Mouse (Mus musculus): ENCODE results near the gene Grip2.

Gene Grip2

DNA sequence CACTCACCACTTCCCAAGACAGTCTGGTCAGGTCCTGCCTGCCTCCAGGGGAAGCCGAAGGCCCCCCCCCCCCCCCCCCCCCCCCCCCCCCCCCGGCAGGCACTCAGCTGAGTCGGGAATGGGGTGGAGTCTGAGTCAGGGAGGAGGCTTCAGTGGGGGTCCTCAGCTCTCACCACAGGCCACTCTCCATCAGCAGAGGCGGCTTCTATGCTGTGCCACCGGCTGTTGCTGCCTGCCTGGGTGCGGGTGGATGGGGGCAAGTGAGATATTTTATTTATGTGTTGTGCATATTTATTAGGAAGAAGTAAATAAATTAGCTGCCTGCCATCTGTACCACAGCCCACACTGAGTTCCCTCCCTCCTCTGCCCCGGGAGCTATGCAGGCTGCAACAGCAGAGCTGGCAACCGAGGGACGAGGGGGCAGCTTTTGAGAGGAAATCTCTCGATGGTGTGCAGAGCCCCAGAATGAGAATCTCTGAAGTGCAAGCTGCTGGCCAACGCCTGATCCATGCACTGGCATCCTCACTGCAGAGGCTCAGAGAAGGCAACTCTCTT lies at the start of gene Grip2:
Gene Grip2 (minus strand): TSS at position 235 of the 555 bp plus-strand sequence.
- DNase-seq (ENCODE audit: extremely low spot score, low read depth, low spot score): no peak

DNA sequence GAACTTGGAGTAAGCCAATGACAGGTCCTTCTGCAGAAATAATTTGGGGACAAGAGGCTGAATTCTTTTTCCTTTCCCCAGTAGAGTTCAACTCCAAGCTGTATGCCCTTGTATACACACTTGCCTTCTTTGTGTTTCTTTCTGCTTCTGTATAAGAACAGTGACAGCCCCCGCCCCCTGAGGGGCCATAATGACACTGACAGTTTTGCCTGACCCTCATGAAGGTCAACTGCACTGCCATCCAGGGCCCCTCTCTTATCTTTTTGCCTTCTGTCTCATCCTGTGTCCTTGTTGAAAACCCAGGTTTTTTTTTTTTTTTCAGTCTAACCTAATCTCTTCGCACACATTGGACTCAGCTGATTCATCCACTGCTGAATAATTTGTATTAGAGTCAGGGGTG lies 45.7 kb upstream of the Grip2 start:
- DNase-seq (ENCODE audit: extremely low spot score, low read depth, low spot score): no peak

DNA sequence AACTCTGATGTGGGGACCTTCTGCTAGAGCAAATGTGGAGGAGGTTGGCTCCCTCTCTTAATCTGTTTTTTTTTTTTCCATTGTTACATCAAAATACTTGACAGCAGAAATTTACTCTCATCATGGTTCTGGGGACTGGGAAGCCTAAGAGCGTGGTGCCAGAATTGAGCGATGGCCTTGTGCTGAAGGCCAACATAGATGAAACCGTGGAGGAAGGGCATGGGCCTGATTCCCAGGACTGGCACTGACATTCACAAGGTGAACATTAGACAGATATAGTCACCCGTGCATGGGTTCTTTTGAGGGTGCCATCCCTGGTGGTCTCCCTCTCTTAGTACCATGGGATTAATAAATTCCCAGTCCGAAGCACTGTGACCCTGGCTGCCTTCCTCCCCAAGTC lies 41.0 kb upstream of the Grip2 start:
- DNase-seq (ENCODE audit: extremely low spot score, low read depth, low spot score): no peak

DNA sequence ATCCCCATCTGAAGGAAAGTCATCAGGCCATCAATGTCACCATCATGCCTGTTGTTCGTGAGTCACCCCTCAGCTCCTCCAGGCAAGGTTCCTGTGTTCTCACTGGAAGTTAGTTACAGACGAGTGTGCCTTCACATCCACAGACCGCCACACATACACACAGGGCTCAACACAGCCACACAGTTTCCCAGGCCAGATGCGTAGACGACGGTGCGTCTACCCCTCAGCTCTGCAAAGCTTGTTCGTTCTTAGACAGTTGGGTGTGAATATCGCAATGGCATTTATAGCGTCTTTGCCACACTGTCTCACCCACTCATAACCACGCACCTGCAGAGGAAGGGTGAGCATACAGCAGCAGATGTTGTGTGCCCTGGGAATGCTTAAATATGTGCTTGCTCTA lies 38.6 kb upstream of the Grip2 start:
- DNase-seq (ENCODE audit: extremely low spot score, low read depth, low spot score): no peak

- DNase-seq (ENCODE audit: extremely low spot score, low read depth, low spot score): no peak
These were observed 37.5 kb upstream of the Grip2 start for GRCm38 (mm10) chr6:91864595-91864994.

DNA sequence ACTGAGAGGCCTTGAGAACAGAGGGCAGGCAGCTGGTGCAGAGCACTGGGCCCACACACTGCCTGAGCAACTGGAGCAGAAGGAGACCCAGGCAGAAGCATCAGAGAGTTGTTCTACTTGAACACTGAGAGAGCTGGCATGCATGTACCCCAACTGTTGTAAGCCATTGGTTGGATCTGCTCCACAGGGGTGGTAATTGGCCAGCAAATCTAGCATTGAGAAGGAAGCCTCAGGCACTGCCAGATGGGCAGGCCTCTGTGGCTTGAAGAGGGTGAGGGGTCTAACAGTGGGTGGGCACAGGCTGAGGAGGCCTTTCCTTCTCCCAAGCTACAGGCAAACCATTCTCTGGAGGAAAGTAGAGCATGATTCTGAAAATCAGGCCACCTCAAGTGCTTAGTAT lies 35.8 kb upstream of the Grip2 start:
- DNase-seq (ENCODE audit: extremely low spot score, low read depth, low spot score): no peak

GRCm38 (mm10) chr6:91858339-91858738 lies 31.3 kb upstream of the Grip2 start:
- DNase-seq (ENCODE audit: extremely low spot score, low read depth, low spot score): no peak

DNA sequence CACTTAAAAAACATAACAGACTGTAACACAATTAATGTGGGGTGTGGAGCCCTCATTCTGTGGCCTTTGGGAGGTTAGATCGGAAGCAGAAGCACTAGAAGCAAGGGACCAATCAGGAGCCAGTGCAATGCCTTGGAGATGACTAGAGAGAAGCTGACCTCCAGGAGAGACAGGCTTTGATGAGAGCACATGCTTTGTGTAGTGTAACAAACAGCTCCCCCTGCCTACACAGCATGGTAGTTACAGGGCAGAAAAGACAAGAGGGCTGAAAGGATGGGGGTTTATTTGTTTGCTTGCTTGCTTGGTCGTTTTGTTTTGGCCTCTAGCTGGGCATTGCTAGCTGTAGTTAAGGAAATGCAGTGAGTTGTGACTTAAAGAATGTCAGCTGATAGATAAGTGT lies 25.5 kb upstream of the Grip2 start:
- DNase-seq (ENCODE audit: extremely low spot score, low read depth, low spot score): no peak

GRCm38 (mm10) chr6:91843628-91844153 lies 16.6 kb upstream of the Grip2 start:
- no peak for DNase-seq (ENCODE audit: extremely low spot score, low read depth, low spot score)

DNA sequence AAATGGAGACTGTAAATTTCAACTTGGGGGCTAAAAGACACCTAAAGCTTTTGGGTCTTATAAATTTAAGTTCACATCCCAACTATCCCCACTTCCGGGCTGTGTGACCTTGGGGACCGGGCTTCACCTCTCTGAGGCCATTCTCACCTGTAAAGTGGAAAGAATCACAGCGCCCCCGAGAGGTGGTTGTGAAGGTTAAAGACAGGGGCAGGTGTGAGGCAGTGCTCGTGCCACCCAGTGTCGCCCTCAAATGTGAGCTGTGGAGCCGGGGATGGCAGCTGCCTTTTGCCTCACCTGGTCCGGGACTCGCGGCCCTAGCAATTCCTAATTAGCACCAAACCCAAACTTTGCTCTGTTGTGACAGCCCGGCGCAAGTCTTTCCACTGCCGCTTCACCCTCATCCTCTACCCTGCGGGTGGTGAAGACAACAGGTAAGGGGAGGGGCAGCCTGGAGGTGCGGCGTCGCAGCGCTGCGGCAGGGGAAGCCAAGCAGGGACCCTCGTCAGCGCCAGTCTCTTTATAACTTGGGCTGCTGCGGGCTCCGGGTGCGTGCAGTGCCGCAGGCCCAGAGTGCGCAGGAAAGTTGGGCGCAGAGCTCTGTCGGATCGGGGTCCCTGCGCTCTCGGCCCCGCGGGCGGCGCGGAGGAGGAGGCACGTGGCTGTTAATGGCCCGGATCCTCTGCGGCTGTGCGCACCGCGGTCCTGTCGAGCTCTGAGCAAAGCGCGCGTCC lies 16.0 kb upstream of the Grip2 start:
- DNase-seq (ENCODE audit: extremely low spot score, low read depth, low spot score): no peak

- peak; percentile 50 for DNase-seq (ENCODE audit: extremely low spot score, low read depth, low spot score)
These were observed 12.2 kb upstream of the Grip2 start for GRCm38 (mm10) chr6:91839010-91839871.

DNA sequence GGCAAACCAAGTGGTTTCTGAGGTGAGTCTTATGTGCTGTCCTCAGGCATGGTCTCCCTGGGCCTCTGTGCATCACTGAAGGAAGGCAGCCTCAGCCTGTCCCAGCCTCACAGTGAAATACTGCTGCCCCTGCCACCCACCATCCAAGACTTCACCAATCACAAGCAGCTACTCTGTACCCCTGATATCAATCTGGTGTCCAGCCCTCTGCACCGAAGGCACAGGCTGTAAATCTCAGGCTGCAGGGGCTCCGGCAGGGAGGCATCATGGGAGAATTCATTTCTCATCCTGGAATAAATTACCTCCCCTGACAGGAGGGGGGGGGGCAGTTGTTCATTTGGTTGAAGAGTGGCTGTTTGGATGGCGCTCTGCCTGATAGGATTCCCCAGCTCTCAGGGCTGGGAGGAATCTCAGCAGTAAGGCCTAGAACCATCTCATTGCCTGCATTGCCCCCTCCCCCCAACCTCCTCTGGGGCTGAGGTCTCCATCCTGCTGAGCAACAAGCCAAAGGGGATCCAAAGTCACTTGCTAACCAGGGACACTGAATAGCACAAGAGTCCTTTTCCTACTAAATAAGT lies 5.9 kb upstream of the Grip2 start:
- no peak for DNase-seq (ENCODE audit: extremely low spot score, low read depth, low spot score)

GRCm38 (mm10) chr6:91827926-91828325 lies 876 bp upstream of the Grip2 start:
- no peak for DNase-seq (ENCODE audit: extremely low spot score, low read depth, low spot score)

GRCm38 (mm10) chr6:91818271-91818670 lies 8.8 kb downstream of the Grip2 start:
- no peak for DNase-seq (ENCODE audit: extremely low spot score, low read depth, low spot score)

- no peak for DNase-seq (ENCODE audit: extremely low spot score, low read depth, low spot score)
These were observed 11.1 kb downstream of the Grip2 start for GRCm38 (mm10) chr6:91815976-91816375.

- DNase-seq (ENCODE audit: extremely low spot score, low read depth, low spot score): no peak
These were observed 13.4 kb downstream of the Grip2 start for GRCm38 (mm10) chr6:91813611-91814010.

- no peak for DNase-seq (ENCODE audit: extremely low spot score, low read depth, low spot score)
These were observed 17.0 kb downstream of the Grip2 start for GRCm38 (mm10) chr6:91810007-91810406.

DNA sequence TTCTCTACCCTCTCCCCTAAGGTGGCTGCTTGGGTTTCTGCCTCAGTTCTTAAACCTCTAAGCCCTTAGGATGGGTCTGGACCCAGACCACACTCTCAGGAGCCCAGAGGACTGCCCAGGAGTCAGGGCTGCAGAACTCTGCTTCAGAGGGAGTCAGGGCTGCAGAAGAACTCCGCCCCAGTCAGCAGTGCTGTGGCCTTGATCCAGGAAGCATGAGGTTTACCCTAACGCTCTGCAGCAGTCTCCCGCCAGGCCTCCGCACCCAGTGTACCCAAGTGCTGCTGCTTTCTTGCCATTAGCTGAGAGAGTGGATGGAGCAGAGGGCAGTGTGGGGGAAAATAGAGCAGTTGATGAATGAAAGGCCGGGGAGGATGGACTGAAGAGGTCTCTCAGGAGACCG lies 19.0 kb downstream of the Grip2 start:
- no peak for DNase-seq (ENCODE audit: extremely low spot score, low read depth, low spot score)

DNA sequence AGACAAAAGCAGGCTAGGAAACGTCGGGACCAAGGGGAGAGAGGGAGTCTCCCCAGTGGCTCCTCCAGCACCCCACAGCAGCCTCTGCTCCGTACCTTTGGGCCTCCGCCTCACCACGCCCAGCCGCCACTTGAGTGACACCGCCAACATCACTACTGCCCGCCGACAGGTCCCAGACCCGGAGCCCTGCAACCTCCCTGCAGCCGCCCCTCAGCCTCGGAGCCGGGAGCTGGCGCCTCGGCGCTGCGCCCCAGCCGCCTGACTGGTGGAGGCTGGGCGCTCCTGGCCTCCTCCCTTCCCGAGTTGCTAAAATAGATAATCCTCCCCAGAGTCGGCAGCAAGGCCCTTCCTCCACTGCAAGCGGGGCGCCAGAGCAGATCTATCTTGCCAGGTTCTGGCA lies 19.9 kb downstream of the Grip2 start:
- no peak for DNase-seq (ENCODE audit: extremely low spot score, low read depth, low spot score)

- no peak for DNase-seq (ENCODE audit: extremely low spot score, low read depth, low spot score)
These were observed 22.9 kb downstream of the Grip2 start for GRCm38 (mm10) chr6:91804177-91804576.

GRCm38 (mm10) chr6:91798496-91798895 lies 28.6 kb downstream of the Grip2 start:
- no peak for DNase-seq (ENCODE audit: extremely low spot score, low read depth, low spot score)
